Mouse (Mus musculus) heart, postnatal 14 days (tissue): ENCODE results near the gene Erp29. TPM values are rescaled to one million over a fixed set of nuclear protein-coding genes. Genes with fewer than 3 reads are reported as not detected.

Source experiments
- DNase-seq, 2 experiments: peaks; one replicate each; pipeline ENCODE4 v3.0.0; 2021 to 2022
- intact Hi-C: fragments of 180-260 bp; cut with DNase I; formaldehyde crosslinking; loops from one replicate; pipeline ENCODE4 v1.15.1; 2025
- total RNA-seq, 2 experiments: library from RNA; stranded (reverse); gene quantifications; 2 replicates each; pipeline ENCODE4 v1.2.3; 2021

The Erp29 gene
- total RNA-seq, 2 experiments from 2014 or later, result 84.7 to 93.4 TPM

- intact Hi-C loops, result loop anchor here (1.0 to 2.0 kb wide), 2 partner anchors 11 to 53 kb away; partner anchors contain the start of gene Tmem116
These were observed 54.8 kb downstream of the Erp29 start, which contains the start of gene Naa25 for GRCm38 (mm10) chr5:121397187-121398145. Gene Naa25, plus strand, starts transcription at chr5:121397936.

GRCm38 (mm10) chr5:121395621-121396020 lies 56.7 kb downstream of the Erp29 start:
- intact Hi-C loops, result no loop called here
- no peak for DNase-seq

More at GRCm38 (mm10) chr5:121397187-121398145, 54.8 kb downstream of the Erp29 start, which contains the start of gene Naa25:
- DNase-seq, result peak; percentile 97

GRCm38 (mm10) chr5:121393402-121393801 lies 58.9 kb downstream of the Erp29 start:
- DNase-seq, result no peak
- intact Hi-C loops, result no loop called here

- DNase-seq, result peak in 1 of 2 experiments; percentile 65
- intact Hi-C loops, result no loop called here
These were observed 59.5 kb downstream of the Erp29 start for GRCm38 (mm10) chr5:121392667-121393380.

- intact Hi-C loops, result no loop called here
These were observed 62.6 kb downstream of the Erp29 start for GRCm38 (mm10) chr5:121389691-121390090.

GRCm38 (mm10) chr5:121389106-121389505 lies 63.2 kb downstream of the Erp29 start:
- no peak for DNase-seq
- intact Hi-C loops, result no loop called here

More at GRCm38 (mm10) chr5:121389691-121390090, 62.6 kb downstream of the Erp29 start:
- DNase-seq, result no peak

GRCm38 (mm10) chr5:121387126-121387525 lies 65.2 kb downstream of the Erp29 start:
- DNase-seq, result peak; percentile 42 to 48
- intact Hi-C loops, result no loop called here

- no peak for DNase-seq
- intact Hi-C loops, result loop anchor here (1.0 kb wide), 1 partner anchor 11 kb away; the partner anchor contains the start of gene Naa25
These were observed 66.0 kb downstream of the Erp29 start for GRCm38 (mm10) chr5:121386120-121386909.

GRCm38 (mm10) chr5:121385461-121386119 lies 66.7 kb downstream of the Erp29 start, which contains the start of gene Trafd1:
Gene Trafd1, minus strand, starts transcription at chr5:121385632.
- intact Hi-C loops, result loop anchor here (1.0 kb wide), 1 partner anchor 12 kb away; the partner anchor contains the start of gene Naa25
- DNase-seq, result peak; percentile 96 to 97

GRCm38 (mm10) chr5:121384757-121385460 lies 67.4 kb downstream of the Erp29 start:
- intact Hi-C loops, result no loop called here
- no peak for DNase-seq

GRCm38 (mm10) chr5:121383857-121384756 lies 68.2 kb downstream of the Erp29 start:
- no peak for DNase-seq
- intact Hi-C loops, result no loop called here

- no peak for DNase-seq
- intact Hi-C loops, result no loop called here
These were observed 71.6 kb downstream of the Erp29 start for GRCm38 (mm10) chr5:121380692-121381091.

GRCm38 (mm10) chr5:121378678-121379256 lies 73.5 kb downstream of the Erp29 start:
- no peak for DNase-seq
- intact Hi-C loops, result loop anchor here (5.0 kb wide), 1 partner anchor 166 kb away; no protein-coding TSS in a partner anchor
